Mouse (Mus musculus) midbrain, postnatal 0 days (tissue): Measurements from ENCODE around the gene Gabrd. TPM values are rescaled to one million over a fixed set of nuclear protein-coding genes. Genes with fewer than 3 reads are reported as not detected.

Experiments
- ATAC-seq: fragments of 200-750 bp; cut with Nextera tagmentation; 2 replicates; pipeline ENCODE4 v1.8.0; 2017; ENCODE audit warnings: moderate number of reproducible peaks, mild to moderate bottlenecking, moderate TSS enrichment, moderate library complexity; ENCODE audit not compliant: low FRiP score
- DNase-seq: peaks from one replicate; pipeline ENCODE4 v3.0.0-alpha.2; 2015; ENCODE audit warnings: low spot score
- H3K27ac ChIP-seq: fragments of 300-500 bp; sonication (generic); 2 replicates; pipeline ENCODE4 v1.5.1; 2014; ENCODE audit warnings: low read depth, mild to moderate bottlenecking, low read length, mixed read lengths
- H3K27me3 ChIP-seq: fragments of 300-500 bp; sonication (generic); 2 replicates; pipeline ENCODE4 v1.6.1; 2014; ENCODE audit warnings: low read length, control low read depth, mixed read lengths; ENCODE audit not compliant: insufficient read depth
- H3K36me3 ChIP-seq: fragments of 300-500 bp; sonication (generic); 2 replicates; pipeline ENCODE4 v1.6.1; 2014; ENCODE audit warnings: low read length, control low read depth, mixed read lengths; ENCODE audit not compliant: insufficient read depth
- H3K4me1 ChIP-seq: fragments of 300-500 bp; sonication (generic); 2 replicates; pipeline ENCODE4 v1.6.1; 2014; ENCODE audit warnings: mild to moderate bottlenecking, control low read depth, antibody characterized with exemption, low read length, mixed read lengths; ENCODE audit not compliant: insufficient read depth
- H3K4me2 ChIP-seq: fragments of 300-500 bp; sonication (generic); 2 replicates; pipeline ENCODE4 v1.6.1; 2014; ENCODE audit warnings: low read depth, mild to moderate bottlenecking, low read length, mixed read lengths; ENCODE audit not compliant: poor library complexity, severe bottlenecking
- H3K4me3 ChIP-seq: fragments of 300-500 bp; sonication (generic); 2 replicates; pipeline ENCODE4 v1.5.1; 2014; ENCODE audit warnings: low read depth, mild to moderate bottlenecking, low read length, moderate library complexity
- H3K9ac ChIP-seq: fragments of 300-500 bp; sonication (generic); replicated peaks from 2 replicates; pipeline ENCODE4 v1.6.1; 2014; ENCODE audit warnings: mild to moderate bottlenecking, low read length, moderate library complexity, mixed read lengths; ENCODE audit not compliant: poor library complexity, severe bottlenecking
- H3K9me3 ChIP-seq: fragments of 300-500 bp; sonication (generic); 2 replicates; pipeline ENCODE4 v1.6.1; 2016; ENCODE audit warnings: low read length, control low read depth
- CTCF ChIP-seq: IDR thresholded peaks from 2 replicates; pipeline ENCODE4 v1.5.1; 2016; ENCODE audit warnings: antibody characterized with exemption, mild to moderate bottlenecking
- WGBS: fragments of 180-500 bp; shearing (Covaris S2); extraction: QIAGEN DNeasy Blood & Tissue Kit; methylation state at CpG from one replicate; pipeline ENCODE4 v1.1.7; 2014; 5-methylcytosine and 5-hydroxymethylcytosine counted together
- polyA plus RNA-seq: library from polyadenylated mRNA; unstranded; fragments of >200 nt; fragmentation: Nextera tagmentation; extraction: Ambion mirVana; gene quantifications from 2 replicates; pipeline ENCODE4 v1.2.1, GENCODE M21; 2015
- total RNA-seq: library from RNA; depleted of rRNA; stranded (reverse); fragments of >200 nt; gene quantifications from 2 replicates; pipeline ENCODE4 v1.2.3, GENCODE M21; 2014; rRNA removed

Gene Gabrd
- total and polyA plus RNA-seq, 2 experiments from 2014 or later, result 0.11 to 0.36 TPM

DNA sequence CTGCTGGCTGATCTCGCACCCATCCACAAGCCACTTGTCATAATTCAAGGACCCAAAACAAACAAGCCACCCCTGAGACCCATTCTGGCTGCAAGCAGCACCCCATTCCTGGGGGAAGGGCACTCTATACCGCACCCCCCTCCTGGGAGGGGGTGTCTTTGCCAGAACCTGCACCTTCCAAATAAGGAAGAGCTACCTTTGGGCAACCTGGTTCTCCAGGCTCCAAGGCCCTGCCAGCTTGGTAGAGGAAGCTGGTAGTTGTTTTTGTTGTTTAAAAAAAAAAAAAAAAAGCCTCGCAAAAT is 53.7 kb downstream of the Gabrd start:
- H3K4me3 ChIP-seq, result peak overlapping the region; percentile 71
- DNase-seq (no peak), ATAC-seq (no peak)
- H3K27ac ChIP-seq, result peak overlapping the region; percentile 98
- no peaks in the 10 kb centered on the region for H3K9me3 ChIP-seq
- no peaks in the 10 kb centered on the region for H3K36me3 ChIP-seq
- peak overlapping the region; percentile 82 for H3K4me2 ChIP-seq
- peak overlapping the region; percentile 90 for H3K9ac ChIP-seq
- H3K4me1 ChIP-seq, result peaks cover 14% of the 10 kb centered on the region; the same call in 1 of the 2 replicates
- TF ChIP-seq CTCF, result no peak; the same call in 1 of the 2 replicates
- WGBS, result 30% methylated on average over 3 of the region's 3 CpGs
- no peaks in the 10 kb centered on the region for H3K27me3 ChIP-seq

DNA sequence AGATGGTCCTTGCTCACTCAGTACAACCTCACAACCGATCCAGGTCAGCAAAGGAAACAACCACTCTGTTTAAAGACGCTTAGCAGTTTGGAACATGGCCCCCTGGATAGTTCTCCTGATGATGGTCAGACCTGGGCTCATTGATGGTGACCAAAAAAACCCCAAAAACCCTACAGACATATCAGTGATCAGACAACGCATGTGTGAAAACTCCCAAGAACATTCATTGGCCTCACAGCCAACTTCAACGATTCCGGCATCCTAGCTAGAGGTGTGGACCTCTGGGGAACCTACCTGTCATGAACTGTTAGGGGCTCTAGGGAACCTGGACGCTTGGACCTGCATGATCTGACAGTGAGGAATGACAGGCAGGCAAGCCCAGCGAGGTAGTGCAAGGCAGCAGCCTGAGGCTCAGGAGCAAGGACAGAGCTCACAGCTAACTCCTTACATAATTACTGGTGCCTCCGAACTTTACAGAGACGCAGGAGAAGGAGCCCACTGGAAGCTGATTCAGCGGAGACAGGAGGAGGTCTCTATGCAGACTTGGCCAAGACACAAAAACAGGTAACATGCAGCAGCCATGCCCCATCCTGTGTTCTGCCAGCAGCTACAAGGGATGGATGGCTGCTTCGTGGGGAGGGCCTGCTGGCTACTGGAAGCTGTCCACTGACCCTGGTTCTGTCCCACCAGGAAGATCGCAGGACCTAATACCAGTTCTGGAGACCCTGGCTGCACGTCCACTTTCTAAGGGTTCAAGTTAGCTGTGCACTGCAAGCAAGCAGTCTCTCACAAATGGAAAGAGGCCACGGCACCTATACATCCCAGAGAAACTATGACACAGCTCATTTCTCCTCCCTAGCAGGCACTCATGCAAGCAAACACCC is 54.3 kb downstream of the Gabrd start:
- Histone ChIP-seq H3K27me3 (no peaks in the 10 kb centered on the region), H3K9me3 (no peaks in the 10 kb centered on the region), H3K4me3 (peak overlapping the region; percentile 71), H3K9ac (peak overlapping the region; percentile 90), H3K4me1 (peaks cover 14% of the 10 kb centered on the region; the same call in 1 of the 2 replicates), H3K4me2 (peak overlapping the region; percentile 82), H3K27ac (peak overlapping the region; percentile 98), H3K36me3 (no peaks in the 10 kb centered on the region)
- ATAC-seq (no peak), DNase-seq (no peak)
- TF ChIP-seq CTCF, result peak; percentile 43; the same call in 1 of the 2 replicates
- 63% methylated on average over 14 of the region's 14 CpGs for WGBS

- H3K4me1 ChIP-seq, result no peaks in the 10 kb centered on the region
- H3K9me3 ChIP-seq, result no peaks in the 10 kb centered on the region
- 93% methylated on average over 12 of the region's 12 CpGs for WGBS
- H3K27ac ChIP-seq, result no peak overlapping the region
- H3K36me3 ChIP-seq, result no peaks in the 10 kb centered on the region
- ATAC-seq, result no peak
- no peak for DNase-seq
- no peak overlapping the region for H3K9ac ChIP-seq
- H3K4me3 ChIP-seq, result no peak overlapping the region
- TF ChIP-seq CTCF, result no peak
- no peak overlapping the region for H3K4me2 ChIP-seq
- no peaks in the 10 kb centered on the region for H3K27me3 ChIP-seq
Measured at GRCm38 (mm10) chr4:155336284-155337050, 61.4 kb downstream of the Gabrd start.

Other genes starting within 250 kb of the Gabrd start
- gene Ski, start 175.5 kb downstream of the Gabrd start, total RNA-seq, result 59.8 and 63.1 TPM in 2 replicates
- gene Ski, start 175.5 kb downstream of the Gabrd start, polyA plus RNA-seq, result 7.1 and 8.4 TPM in 2 replicates
- gene Faap20, start 148.3 kb downstream of the Gabrd start, total RNA-seq, result 39.5 and 48.7 TPM in 2 replicates
- gene Faap20, start 148.3 kb downstream of the Gabrd start, polyA plus RNA-seq, result 56.6 and 57.1 TPM in 2 replicates
- gene Prkcz, start 36.8 kb downstream of the Gabrd start, total RNA-seq, result 103 and 104 TPM in 2 replicates
- 104 and 106 TPM in 2 replicates for gene Prkcz, start 36.8 kb downstream of the Gabrd start, polyA plus RNA-seq
- gene Cfap74, start 11.1 kb upstream of the Gabrd start, total RNA-seq, result 5.7 TPM in 2 replicates
- gene Cfap74, start 11.1 kb upstream of the Gabrd start, polyA plus RNA-seq, result 5.8 and 6.5 TPM in 2 replicates
- gene Tmem52, start 71.0 kb upstream of the Gabrd start, total RNA-seq, result 1.5 and 2.1 TPM in 2 replicates
- gene Tmem52, start 71.0 kb upstream of the Gabrd start, polyA plus RNA-seq, result 0.33 TPM in 1 of 2 replicates, not detected in the other
- gene Gnb1, start 93.2 kb upstream of the Gabrd start, total RNA-seq, result 405 and 431 TPM in 2 replicates
- gene Gnb1, start 93.2 kb upstream of the Gabrd start, polyA plus RNA-seq, result 1,405 and 1,414 TPM in 2 replicates
- gene Nadk, start 164.3 kb upstream of the Gabrd start, total RNA-seq, result 69.1 and 81.6 TPM in 2 replicates
- 48.2 and 56.6 TPM in 2 replicates for gene Nadk, start 164.3 kb upstream of the Gabrd start, polyA plus RNA-seq
- gene Slc35e2, start 203.3 kb upstream of the Gabrd start, total RNA-seq, result 65.1 and 74.9 TPM in 2 replicates
- 14.7 and 14.8 TPM in 2 replicates for gene Slc35e2, start 203.3 kb upstream of the Gabrd start, polyA plus RNA-seq
- 15.2 and 25.3 TPM in 2 replicates for gene Cdk11b, start 226.7 kb upstream of the Gabrd start, total RNA-seq
- 60.2 and 64.1 TPM in 2 replicates for gene Cdk11b, start 226.7 kb upstream of the Gabrd start, polyA plus RNA-seq
- not detected in 2 replicates for gene Gm10563, start 247.3 kb upstream of the Gabrd start, total RNA-seq
- not detected in 2 replicates for gene Gm10563, start 247.3 kb upstream of the Gabrd start, polyA plus RNA-seq